In genomic region chr1:182181456-182182305, GRCm38 (mm10) we compare ENCODE assay signal across 32 mouse cellular contexts. TPM values are rescaled to one million over a fixed set of nuclear protein-coding genes. Genes with fewer than 3 reads are reported as not detected.
"Had no signal": no experiment of that assay in that cellular context is flagged by ENCODE, and none has a peak within 500 bp of the region (broad histone marks: within the 10 kb centered on the region; RNA-seq: fewer than 3 reads in every experiment).

No protein-coding gene starts in this region.

- H3K27me3 ChIP-seq: heart, embryonic 13.5 days; heart, embryonic 15.5 days; hindbrain, embryonic 15.5 days; kidney, embryonic 15.5 days; limb, embryonic 13.5 days; limb, embryonic 15.5 days; liver, embryonic 12.5 days had no signal

- H3K4me1 ChIP-seq: heart, embryonic 13.5 days; heart, embryonic 15.5 days; hindbrain, embryonic 15.5 days; kidney, embryonic 15.5 days; limb, embryonic 13.5 days; limb, embryonic 15.5 days; liver, embryonic 12.5 days had no signal

- H3K27ac ChIP-seq: heart, adult 2 months; heart, embryonic 13.5 days; heart, embryonic 15.5 days; hindbrain, embryonic 15.5 days; hindbrain, postnatal 0 days; kidney, embryonic 15.5 days; layer of hippocampus, adult 2 months; left cerebral cortex, adult 2 months; limb, embryonic 13.5 days; limb, embryonic 15.5 days; liver, embryonic 12.5 days; liver, embryonic 14.5 days had no signal

- H3K9ac ChIP-seq: heart, embryonic 13.5 days; heart, embryonic 15.5 days; hindbrain, embryonic 15.5 days; kidney, embryonic 15.5 days; limb, embryonic 13.5 days; limb, embryonic 15.5 days; liver, embryonic 12.5 days; liver, embryonic 14.5 days had no signal

- DNase-seq: gastrocnemius, postnatal 14 days; gastrocnemius, postnatal 36 days; heart, adult 11 months; heart, adult 2 months; heart, postnatal 14 days; heart, postnatal 36 days; kidney, adult 11 months; kidney, adult 2 months; kidney, adult 9 months; kidney, postnatal 10 days; kidney, postnatal 25 days; kidney, postnatal 4 days; left cerebral cortex, postnatal 4 days had no signal

- H3K9me3 ChIP-seq: heart, embryonic 13.5 days; heart, embryonic 15.5 days; hindbrain, embryonic 15.5 days; kidney, embryonic 15.5 days; limb, embryonic 13.5 days; limb, embryonic 15.5 days; liver, embryonic 12.5 days had no signal

- ATAC-seq: hindbrain, postnatal 0 days; intestine, embryonic 16.5 days; liver, embryonic 12.5 days had no signal

- H3K36me3 ChIP-seq: heart, embryonic 13.5 days; heart, embryonic 15.5 days; hindbrain, embryonic 15.5 days; kidney, embryonic 15.5 days; limb, embryonic 13.5 days; limb, embryonic 15.5 days; liver, embryonic 12.5 days had no signal

- H3K4me2 ChIP-seq: heart, embryonic 11.5 days; heart, embryonic 13.5 days; heart, embryonic 15.5 days; hindbrain, embryonic 15.5 days; kidney, embryonic 15.5 days; limb, embryonic 13.5 days; limb, embryonic 15.5 days; liver, embryonic 12.5 days had no signal

- H3K4me3 ChIP-seq: heart, adult 2 months; heart, embryonic 13.5 days; heart, embryonic 15.5 days; hindbrain, embryonic 15.5 days; kidney, embryonic 15.5 days; layer of hippocampus, adult 2 months; left cerebral cortex, adult 2 months; limb, embryonic 13.5 days; limb, embryonic 15.5 days; liver, embryonic 12.5 days had no signal

RNA-seq across cellular contexts. Expression of gene Vmn1r1, which starts 17.4 kb away (rescaled TPM):
- polyA plus RNA-seq: gonadal fat pad, adult 2 months; heart, adult 2 months; heart, embryonic 11.5 days; heart, embryonic 13.5 days; heart, embryonic 15.5 days; heart, postnatal 0 days; hindbrain, embryonic 11.5 days; hindbrain, embryonic 15.5 days; hindbrain, postnatal 0 days; intestine, embryonic 14.5 days; intestine, embryonic 16.5 days; kidney, adult 2 months; kidney, embryonic 15.5 days; limb, embryonic 11.5 days; limb, embryonic 13.5 days; limb, embryonic 15.5 days; liver, adult 2 months; liver, embryonic 12.5 days; liver, embryonic 14.5 days had no signal
